Mouse (Mus musculus) 416B (cell line): ENCODE results near the gene Elovl7.

Experiments used
- DNase-seq: peaks from one replicate; pipeline ENCODE4 v3.0.0; 2011; ENCODE audit warnings: low read depth

Gene Elovl7

DNA sequence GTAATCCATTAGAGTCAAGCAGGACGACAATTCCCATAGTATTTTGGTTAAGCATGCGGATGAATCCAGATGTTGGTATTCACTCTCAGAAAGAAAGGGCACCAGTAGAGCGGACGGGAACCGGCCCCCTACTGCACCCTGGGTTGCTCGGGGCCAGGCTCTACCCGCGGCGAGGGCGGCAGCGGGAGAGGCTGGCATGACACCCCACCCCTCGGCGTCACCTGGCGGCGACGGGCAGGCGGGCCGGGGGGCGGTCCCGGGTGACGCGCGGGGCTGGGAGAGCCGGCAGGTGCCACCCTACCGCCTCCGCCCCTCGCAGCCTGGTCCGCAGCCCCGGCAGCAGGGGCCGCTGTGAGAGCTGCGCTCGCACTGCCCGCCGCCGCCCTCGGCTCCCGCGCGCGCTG lies at the start of gene Elovl7:
Gene Elovl7 (plus strand): TSS at position 324 of the 404 bp plus-strand sequence.
- DNase-seq, result peak; percentile 78

DNA sequence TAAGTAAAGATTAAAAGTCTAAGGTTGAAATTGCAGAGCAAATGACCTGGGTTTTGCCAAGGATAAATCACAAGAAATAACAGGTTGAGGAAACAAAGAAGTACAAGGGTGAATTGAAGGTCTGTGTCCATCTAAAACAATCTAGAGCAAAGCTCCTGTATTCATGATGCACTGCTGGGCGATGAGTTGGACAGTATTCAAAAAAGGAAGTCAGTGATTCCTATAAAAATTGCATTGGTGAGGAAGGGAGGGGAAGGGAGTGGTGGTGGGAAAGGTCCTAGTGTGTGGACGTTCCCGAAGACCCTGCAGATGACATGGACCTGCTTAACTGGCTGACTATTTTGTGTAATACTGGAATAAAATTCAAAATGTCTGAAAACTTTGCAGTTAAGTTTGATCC lies 49.6 kb upstream of the Elovl7 start:
- DNase-seq, result no peak

DNA sequence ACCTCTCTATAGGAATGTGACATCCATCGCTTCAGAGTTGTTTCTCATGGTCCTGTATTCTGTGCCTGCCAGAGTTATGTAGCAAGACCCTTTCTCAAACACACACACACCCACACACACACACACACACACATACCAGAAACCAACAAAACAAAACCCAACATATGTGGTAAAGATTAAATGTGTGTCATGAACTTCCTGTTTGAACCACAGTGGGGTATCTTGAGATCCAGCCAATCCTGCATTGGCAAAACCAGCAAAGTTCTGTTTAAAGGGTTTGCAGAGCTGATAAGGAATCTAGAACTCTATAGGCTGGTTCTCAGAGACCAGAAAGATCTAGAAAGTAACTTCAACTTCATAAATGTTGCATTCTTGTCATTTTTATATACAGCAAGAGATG lies 44.2 kb upstream of the Elovl7 start:
- peak; percentile 92 for DNase-seq

DNA sequence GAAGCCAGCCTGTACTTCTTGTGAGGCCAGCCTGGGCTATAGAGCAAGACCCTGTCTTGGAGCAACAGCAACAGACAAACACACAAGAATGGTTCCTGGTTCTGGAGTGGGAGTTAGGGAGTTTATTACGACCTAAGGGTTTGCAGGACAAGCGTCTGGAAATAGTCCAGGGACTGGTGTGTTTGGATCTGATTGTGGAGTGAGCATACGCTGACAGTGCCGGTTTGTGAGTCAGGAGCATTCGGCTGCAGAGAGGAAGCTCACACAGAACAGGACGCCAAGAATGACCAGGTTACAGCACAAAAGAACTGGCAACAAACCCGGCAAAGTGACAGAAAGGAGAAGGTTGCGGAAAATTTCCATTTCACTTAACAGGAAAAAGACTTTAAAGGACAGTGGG lies 43.7 kb upstream of the Elovl7 start:
- no peak for DNase-seq

DNA sequence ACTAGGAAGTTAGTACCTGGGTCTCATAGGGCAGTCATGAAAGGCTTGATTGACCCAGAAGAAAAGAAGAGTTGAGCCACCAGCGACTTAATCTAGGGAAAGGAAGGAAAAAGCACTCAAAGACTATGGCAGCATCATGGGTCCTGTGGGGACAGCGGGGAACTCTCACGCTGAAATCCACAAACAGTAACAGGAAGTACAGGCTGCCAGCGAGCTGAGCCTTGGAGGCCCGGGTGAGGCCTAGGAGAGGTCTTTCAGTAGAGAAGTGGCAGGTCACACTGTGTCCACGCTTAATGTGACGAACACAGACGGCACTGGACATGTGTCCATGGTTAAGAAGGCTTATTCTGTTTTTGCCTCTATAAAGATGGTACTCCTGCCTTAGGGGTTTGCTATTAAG lies 34.6 kb upstream of the Elovl7 start:
- no peak for DNase-seq

DNA sequence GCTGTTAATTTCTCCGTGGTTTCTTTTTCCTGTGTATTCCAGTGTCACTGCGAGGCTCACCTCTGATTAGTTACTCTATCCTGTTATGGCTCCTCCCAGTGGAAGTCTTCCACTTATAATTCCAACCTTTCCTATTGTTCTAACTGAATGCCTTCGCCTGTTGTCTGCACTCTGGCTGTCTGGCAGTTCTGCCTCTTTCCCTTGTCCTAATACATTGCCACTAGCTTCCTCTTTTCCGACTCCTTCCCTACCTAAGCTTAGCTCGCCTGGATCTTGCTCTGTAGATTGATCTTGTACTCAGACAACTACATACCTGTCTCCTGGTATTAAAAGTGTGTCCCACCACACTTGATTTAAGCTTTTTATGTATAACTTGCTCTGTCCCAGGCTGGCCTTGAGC lies 33.4 kb upstream of the Elovl7 start:
- no peak for DNase-seq

DNA sequence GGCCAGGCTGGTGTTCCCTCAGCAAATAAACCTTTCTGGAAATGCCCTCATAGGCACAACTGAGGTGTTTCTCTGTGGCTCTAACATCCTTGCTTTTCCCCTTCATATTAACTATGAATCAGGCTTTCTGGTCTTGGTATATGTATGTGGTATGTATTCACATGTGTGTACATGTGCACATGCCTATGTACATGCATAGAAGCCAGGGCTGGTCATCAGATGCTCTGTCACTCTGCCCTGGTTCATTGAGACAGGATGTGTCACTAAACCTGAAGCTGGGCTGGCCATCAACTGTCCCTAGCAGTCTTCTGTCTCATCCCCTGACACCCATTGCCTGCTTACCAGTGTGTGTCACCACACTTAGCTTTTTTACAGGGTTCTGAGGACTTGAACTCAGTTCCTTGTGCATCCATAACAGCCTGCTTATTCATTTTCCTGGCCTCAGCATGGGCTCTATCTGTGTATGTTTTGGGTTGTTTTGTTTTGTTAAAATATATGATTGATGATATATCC lies 29.4 kb upstream of the Elovl7 start:
- no peak for DNase-seq

DNA sequence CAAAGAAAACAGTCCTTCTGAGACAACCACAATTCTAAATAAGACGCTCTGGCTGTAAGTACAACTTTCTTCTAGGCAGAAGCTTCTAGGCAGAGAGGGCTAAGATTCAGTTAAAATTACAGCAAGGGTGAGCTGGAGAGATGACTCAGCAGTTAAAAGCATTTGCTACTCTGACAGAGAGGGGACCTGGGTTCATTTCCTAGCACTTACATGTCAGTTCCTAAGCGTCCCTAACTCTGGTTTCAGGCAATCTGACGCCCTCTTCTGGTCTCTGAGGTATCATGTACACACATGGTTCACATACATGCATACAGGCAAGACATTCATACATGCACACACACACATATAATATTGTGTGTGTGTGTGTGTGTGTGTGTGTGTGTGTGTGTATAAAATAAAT lies 28.7 kb upstream of the Elovl7 start:
- DNase-seq, result peak; percentile 44

DNA sequence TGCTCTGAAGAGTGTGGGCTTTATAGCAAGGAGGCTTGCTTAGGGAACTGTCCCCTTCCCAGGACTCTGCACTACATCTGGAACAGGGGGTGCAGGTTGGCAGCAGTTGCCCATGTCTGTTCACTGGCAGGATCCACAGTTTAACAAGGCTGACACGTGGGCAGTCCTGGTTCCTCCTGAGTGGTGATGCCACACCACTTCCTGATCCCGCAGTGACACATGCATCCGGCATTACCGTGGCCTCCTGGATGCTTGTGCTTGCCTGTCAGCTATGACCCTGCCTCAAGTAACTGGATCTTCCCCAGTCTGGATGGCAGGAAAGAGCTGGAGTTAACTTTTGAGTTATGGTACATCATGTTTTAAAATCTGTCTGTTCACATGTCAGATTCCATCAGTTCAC lies 26.2 kb upstream of the Elovl7 start:
- DNase-seq, result peak; percentile 54

DNA sequence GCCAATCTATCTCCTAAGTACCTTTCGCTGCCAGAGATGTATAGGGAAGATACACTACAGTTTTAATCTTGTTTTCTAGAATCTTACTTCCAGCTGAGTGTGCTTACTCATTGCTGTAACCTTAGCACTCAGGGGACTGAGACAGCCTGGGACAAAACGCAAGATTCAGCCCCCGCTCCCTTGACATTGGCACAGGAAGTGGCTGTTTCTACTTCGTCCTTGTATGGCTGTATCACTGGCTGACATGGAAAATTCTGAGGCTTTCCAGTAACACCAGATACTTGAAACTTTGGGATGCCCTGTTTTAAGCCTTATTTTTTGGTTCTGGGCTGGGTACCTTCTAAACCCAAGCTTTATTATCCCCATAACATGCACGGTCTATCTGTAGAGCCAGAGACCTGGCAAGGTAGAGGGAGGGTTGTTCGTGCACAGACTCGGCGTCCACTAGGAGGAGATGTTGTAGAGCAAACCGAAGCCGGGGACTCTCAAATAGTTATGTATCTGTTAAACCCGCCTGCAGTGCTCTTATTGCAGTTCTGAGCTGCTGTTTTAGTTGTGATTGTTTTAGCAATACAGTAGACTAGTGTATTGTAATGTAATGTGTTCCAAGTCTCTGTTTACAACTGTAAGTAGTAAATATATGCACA lies 23.0 kb upstream of the Elovl7 start:
- DNase-seq, result peak; percentile 80

DNA sequence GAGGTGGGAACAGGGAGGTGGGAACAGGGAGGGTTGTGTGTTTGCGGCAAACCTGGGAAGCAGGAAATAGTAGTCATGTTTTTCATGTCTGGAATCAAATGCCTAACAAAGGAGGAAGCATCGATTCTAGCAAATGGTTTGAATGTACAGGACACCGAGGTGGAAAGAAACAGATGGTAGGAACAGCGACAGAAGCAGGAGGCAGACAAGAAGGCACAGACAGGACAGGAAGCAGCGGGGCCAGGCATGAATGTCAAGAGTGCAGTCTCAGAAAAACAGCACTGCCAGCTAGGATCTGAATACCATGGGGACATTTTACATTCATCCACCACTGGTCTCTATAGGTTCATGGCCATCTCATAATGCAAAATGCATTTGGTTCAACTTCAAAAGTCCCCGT lies 18.7 kb upstream of the Elovl7 start:
- no peak for DNase-seq

DNA sequence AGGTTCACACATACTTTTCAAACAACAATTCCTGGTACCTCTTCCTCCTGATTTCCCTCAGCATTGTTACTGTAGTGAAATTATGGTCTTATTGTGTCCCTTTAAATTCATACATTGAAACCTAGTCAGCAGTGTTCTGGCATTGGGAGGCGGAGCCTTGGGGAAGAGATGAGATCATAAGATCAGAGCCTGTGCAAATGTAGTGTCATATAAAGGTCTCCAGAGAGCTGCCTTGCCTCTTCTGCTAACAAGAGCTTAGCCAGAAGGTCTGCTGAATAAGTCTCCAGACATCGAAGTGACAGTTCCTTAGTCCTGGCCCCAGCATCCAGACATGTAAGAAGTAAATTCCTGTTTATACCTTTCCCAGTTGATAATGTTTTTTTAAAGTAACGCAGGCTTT lies 9.3 kb upstream of the Elovl7 start:
- DNase-seq, result no peak

DNA sequence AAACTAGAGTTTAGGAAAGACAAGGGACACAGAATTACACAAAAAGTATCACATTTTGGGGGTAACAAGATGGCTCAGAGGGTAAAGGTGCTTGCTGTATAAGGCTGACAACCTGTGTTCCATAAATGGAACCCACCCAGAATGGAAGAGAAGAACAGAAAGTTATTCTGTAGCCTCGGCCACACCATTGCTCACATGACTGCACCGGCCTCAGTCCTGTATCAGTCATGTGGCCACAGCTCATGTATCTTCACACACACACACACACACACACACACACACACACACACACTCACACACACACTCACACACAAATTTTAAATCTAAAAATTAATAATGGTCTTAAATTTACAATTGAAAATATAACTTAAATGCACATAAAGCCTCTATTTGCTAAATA lies 6.8 kb upstream of the Elovl7 start:
- DNase-seq, result no peak

DNA sequence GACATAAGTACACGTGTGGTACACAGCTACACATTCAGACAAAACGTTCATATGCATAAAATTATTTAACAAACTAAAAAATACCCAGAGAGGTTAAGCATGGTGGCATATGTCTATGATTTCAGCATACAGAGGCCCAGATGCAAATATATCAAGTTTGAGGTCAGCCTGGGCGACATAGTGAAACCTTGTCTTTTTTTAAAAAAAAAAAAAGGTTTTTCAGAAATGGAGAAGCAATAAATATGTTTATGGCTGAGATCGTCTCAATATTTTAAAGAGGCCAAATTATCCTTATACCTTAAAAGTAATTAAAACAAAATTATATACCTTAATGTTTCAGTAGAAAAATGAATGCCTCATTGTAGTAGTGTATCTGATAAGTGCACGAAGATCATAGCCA lies 6.1 kb upstream of the Elovl7 start:
- DNase-seq, result no peak

DNA sequence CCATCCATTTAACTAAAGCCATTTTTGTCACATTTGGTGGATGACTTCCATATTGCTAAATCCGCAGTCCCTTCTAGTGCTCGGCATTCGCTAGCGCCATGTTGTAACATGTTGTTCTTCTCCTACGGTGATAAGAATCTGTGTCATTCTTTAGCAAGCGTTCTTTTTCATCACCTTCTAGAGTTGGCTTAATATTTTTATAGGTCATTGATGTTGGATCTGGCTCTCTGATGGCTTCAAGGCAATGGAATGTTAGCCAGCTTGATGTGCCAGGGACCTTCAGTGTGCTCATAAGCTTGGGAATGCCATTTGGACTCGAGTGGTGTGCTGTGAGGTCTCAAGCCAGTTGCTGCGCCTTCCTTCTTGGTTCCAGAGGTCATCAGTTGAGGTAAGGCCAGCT lies 3.2 kb upstream of the Elovl7 start:
- no peak for DNase-seq

DNA sequence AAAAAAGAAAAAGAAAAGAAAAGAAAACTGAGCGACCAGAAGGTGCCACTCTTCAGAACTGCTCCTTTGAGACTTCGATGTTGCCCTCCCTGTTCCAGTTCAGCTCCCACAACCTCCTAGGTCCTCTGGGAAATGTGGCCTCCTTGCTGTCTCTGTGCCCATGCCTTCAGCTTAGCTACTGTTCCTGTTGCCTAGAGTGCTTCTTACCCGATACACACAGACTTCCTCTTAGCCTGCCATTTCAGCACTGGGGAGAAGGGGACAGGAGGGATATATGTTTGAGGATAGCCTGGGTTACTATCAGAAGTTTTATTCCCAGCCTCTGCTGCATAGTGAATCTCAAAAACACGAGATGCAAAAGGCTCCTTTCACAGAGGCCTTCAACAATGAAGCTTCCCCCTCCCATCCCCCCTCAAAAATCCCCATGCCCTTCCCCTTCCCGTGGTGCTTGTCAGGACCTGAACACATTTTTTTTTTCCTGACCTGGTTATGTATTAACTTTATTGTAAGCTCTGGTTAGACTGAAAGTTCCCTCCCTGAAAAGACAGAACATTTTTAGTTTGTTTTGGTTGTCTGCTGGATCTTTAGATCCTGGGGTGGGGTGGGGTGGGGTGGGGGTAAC lies 1.7 kb upstream of the Elovl7 start:
- DNase-seq, result no peak

DNA sequence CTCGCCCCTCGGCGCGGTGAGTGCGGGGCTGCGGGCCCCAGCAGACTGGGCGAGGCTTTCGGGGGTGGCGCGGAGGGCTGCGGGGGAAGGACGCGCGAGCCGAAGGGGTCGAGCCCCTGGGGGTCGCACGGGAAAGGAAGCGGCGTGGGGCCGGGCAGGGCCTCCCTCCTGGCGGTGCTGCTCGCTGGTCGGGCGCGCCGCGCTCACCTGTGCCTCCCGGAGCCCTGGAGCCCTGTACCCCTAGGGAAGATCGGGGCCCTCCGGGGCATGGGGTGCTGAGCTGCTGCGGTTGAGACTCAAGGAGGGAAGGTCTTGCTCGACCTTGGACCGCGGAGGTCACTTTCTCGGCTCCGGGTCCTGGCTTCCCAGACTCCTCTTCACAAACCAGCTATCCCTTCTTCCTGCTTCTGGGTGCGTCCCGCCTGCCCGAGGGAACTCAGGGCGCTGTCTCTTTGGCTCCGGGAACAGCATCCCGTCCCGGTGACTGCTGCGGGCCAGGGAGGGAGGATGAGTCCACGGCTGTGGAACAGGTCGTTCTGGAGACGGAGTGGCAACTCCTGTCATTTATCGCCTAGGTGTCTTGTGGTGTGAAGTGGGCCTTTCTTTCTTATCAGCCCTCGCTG lies 392 bp downstream of the Elovl7 start:
- peak; percentile 31 for DNase-seq

DNA sequence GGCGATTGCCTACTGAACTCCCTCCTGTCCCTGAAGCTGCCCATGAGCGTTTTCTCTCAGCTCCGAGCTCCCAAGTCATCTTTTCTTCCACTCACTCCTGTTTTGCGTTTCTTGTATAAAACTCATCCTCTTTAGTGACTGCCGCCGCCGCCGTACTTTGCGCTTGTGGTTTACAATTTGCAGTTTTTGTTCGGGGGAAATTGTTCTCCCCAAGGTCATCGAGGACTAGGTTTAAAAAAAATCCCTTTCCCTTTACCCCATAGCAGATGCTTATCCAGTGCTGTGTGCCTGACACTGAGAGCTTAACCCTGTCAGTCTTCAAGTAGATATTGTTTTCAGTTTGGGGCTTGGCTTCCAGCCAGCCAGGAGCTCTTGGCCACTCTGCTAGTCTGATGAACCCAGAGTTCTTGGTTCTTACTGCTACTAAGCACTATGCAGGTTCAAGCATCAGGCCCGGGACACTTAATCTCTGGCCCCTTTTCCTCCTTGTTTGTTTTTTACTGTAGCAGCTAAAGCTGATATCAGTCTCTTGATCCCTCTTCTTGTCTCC lies 1.1 kb downstream of the Elovl7 start:
- DNase-seq, result peak; percentile 77

DNA sequence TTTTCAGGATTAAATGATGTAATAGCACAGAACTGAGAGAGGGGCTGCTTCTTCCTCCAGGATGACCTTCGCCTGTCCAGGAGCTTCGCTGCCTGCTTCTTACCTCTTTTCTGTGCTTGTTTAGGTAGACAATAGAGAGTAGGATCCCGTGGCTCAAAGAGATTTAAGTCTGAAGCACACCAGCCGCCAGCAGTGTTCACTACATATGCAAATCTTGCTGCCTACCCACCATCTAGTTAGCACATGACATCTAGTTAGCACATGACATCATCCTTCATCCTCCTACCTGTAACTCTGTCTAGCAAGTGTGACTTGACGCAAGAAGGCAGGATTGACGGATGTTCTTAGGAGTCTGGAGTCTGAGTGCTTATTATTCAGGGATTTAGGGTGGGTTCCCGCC lies 5.6 kb downstream of the Elovl7 start:
- no peak for DNase-seq

DNA sequence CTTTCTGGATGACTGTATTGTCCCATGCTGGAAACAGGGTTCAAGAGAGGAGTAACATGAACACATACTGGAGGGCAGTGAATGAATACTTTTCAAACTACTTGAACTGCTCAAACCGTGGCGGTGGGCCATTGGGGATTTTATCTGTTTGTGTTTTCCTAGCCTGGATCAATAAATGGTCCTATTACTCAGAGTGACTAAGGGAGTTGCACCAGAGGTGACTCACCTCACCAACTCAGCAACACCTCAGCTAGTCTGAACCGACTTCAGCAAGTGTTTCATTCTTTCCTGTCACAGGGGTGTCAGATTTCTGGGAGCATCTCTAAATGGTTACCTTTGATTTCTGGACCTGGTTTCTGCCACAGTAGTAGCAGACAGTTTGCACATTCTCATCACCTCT lies 15.0 kb downstream of the Elovl7 start:
- peak; percentile 47 for DNase-seq

DNA sequence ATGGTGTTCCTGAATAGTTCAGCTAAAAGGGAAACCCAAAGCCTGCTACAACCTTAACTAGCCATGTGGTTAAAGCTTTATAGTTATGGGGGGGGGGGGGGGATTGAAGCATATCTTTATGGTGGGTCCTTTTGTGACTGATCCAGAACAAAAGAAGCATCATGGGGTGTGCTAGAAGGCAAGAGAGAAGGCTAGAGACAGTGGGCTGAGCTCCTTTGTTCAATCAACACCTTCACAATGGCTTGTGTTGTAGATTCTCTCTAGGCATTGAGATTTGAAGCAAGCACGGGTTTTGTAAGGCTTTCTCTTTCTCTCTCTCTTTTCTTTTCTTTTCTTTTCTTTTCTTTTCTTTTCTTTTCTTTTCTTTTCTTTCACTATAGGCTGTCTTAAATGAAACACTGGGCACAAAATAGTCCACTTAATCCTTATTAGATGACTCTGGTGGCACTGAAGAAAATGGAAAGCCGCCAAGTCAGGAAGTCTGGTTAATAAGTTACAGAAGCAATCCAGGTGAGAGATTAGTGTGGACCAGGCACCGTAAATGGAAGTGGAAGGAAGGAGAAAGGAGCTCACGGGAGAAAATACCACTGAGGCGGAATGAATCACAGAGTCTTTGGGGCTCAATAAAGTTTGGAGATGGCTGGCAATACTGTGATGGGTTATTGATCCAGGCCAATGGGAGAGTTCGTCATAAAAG lies 15.6 kb downstream of the Elovl7 start:
- no peak for DNase-seq

DNA sequence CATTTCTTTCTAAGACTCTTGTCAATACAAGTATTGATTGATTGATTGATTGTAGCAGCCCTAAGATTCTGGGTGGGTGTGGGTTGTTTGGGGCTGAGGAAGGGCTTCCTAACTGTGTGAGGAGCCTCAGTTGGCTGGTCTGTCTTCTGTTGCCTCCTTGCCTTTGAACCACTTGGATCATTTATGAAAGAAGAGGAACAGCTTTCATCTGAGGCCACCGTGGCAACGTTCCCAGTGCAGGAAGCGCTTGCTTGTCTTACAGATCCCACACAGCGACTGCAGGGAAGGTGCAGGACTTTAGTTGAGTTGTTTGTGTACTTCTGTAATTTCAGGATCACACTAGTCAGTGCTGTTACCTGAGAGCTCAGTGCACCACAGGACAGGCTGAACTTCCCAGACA lies 25.8 kb downstream of the Elovl7 start:
- DNase-seq, result no peak

DNA sequence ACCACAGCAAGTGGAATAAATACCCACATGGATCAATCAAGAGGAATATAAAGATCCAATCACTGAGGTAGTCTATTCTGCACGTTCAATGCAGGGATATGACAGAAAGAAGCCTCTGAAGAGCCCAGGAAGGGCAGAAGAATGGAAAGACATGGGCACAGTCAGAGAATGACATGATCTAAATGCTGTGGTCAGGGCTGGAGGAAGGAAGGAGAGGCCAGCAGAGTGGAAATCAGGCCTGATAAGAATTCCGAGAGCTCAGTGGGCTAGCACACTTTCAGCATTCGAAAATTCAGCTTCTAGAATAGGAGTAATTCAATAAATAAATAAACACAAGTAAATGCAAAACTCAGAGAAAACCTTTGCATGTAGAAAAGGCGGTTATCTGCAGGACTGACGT lies 27.5 kb downstream of the Elovl7 start:
- peak; percentile 63 for DNase-seq
